Mouse (Mus musculus) embryonic facial prominence, embryonic 11.5 days (tissue): ENCODE data around the gene Epb42. TPM values are rescaled to one million over a fixed set of nuclear protein-coding genes. Genes with fewer than 3 reads are reported as not detected.
"Not testable (repeated sequence)": the region's sequence is repeated elsewhere in the genome, so short reads cannot be mapped to it uniquely, and the experiment has no call there.

Source experiments
- ATAC-seq: fragments of 200-750 bp; cut with Nextera tagmentation; replicated peaks from 2 replicates; pipeline ENCODE4 v1.8.0; 2017; ENCODE audit warnings: low read depth; ENCODE audit not compliant: insufficient number of reproducible peaks, low FRiP score, low TSS enrichment
- DNase-seq: peaks from one replicate; pipeline ENCODE4 v3.0.0-alpha.2; 2015; ENCODE audit warnings: low spot score
- H3K27ac ChIP-seq: fragments of 300-500 bp; sonication (generic); replicated peaks from 2 replicates; pipeline ENCODE4 v1.5.1; 2014; ENCODE audit warnings: mild to moderate bottlenecking, low read depth, low read length, control low read depth
- H3K27me3 ChIP-seq: fragments of 300-500 bp; sonication (generic); 2 replicates; pipeline ENCODE4 v1.6.1; 2014; ENCODE audit warnings: mild to moderate bottlenecking, low read length, moderate library complexity, mixed read lengths; ENCODE audit not compliant: control insufficient read depth, insufficient read depth
- H3K36me3 ChIP-seq: fragments of 300-500 bp; sonication (generic); replicated peaks from 2 replicates; pipeline ENCODE4 v1.6.1; 2014; ENCODE audit warnings: low read depth, mild to moderate bottlenecking, low read length, moderate library complexity, mixed read lengths; ENCODE audit not compliant: control insufficient read depth, insufficient read depth
- H3K4me1 ChIP-seq: fragments of 300-500 bp; sonication (generic); 2 replicates; pipeline ENCODE4 v1.6.1; 2014; ENCODE audit warnings: low read length, mixed read lengths; ENCODE audit not compliant: control insufficient read depth, insufficient read depth
- H3K4me2 ChIP-seq: fragments of 300-500 bp; sonication (generic); 2 replicates; pipeline ENCODE4 v1.6.1; 2014; ENCODE audit warnings: low read depth, mild to moderate bottlenecking, control low read depth, low read length, moderate library complexity
- H3K4me3 ChIP-seq: fragments of 300-500 bp; sonication (generic); 2 replicates; pipeline ENCODE4 v1.5.1; 2014; ENCODE audit warnings: low read depth, low read length, control low read depth
- H3K9ac ChIP-seq: fragments of 300-500 bp; sonication (generic); replicated peaks from 2 replicates; pipeline ENCODE4 v1.6.1; 2014; ENCODE audit warnings: mild to moderate bottlenecking, control low read depth, low read length
- H3K9me3 ChIP-seq: fragments of 300-500 bp; sonication (generic); replicated peaks from 2 replicates; pipeline ENCODE4 v1.6.1; 2016; ENCODE audit warnings: mild to moderate bottlenecking, low read length, inconsistent platforms, mixed read lengths; ENCODE audit not compliant: control insufficient read depth
- WGBS: fragments of 180-500 bp; shearing (Covaris S2); extraction: QIAGEN DNeasy Blood & Tissue Kit; methylation state at CpG from one replicate; pipeline ENCODE4 v1.1.7; 2014; 5-methylcytosine and 5-hydroxymethylcytosine counted together
- polyA plus RNA-seq: library from polyadenylated mRNA; unstranded; fragments of >200 nt; fragmentation: Nextera tagmentation; extraction: Ambion mirVana; gene quantifications from 2 replicates; pipeline ENCODE4 v1.2.1, GENCODE M21; 2014

Epb42 gene
- polyA plus RNA-seq, 1 experiment from 2014 or later = 6.5 TPM

- Histone ChIP-seq H3K4me1 (no peaks in the 10 kb centered on the region), H3K4me2 (no peak overlapping the region), H3K36me3 (no peaks in the 10 kb centered on the region), H3K27ac (no peak overlapping the region), H3K4me3 (no peak overlapping the region), H3K27me3 (no peaks in the 10 kb centered on the region), H3K9ac (no peak overlapping the region), H3K9me3 (no peaks in the 10 kb centered on the region)
- WGBS = 81% methylated on average over 1 of the region's 1 CpGs
- no peak for DNase-seq
- ATAC-seq = no peak
Measured at GRCm38 (mm10) chr2:121006986-121007385, 29.9 kb downstream of the Epb42 start.

GRCm38 (mm10) chr2:121004018-121004811 lies 32.7 kb downstream of the Epb42 start:
- Histone ChIP-seq H3K4me1 (no peaks in the 10 kb centered on the region), H3K9me3 (no peaks in the 10 kb centered on the region), H3K9ac (no peak overlapping the region), H3K4me3 (no peak overlapping the region), H3K27ac (no peak overlapping the region), H3K36me3 (no peaks in the 10 kb centered on the region), H3K27me3 (no peaks in the 10 kb centered on the region), H3K4me2 (no peak overlapping the region)
- 84% methylated on average over 7 of the region's 7 CpGs for WGBS
- no peak for ATAC-seq
- no peak for DNase-seq

- no peak overlapping the region for H3K9ac ChIP-seq
- no peak for DNase-seq
- no peak overlapping the region for H3K27ac ChIP-seq
- no peak for ATAC-seq
- no peaks in the 10 kb centered on the region for H3K9me3 ChIP-seq
- no peak overlapping the region for H3K4me3 ChIP-seq
- no peaks in the 10 kb centered on the region for H3K27me3 ChIP-seq
- 64% methylated on average over 2 of the region's 2 CpGs for WGBS
- no peak overlapping the region for H3K4me2 ChIP-seq
- H3K4me1 ChIP-seq = no peaks in the 10 kb centered on the region
- no peaks in the 10 kb centered on the region for H3K36me3 ChIP-seq
Measured at GRCm38 (mm10) chr2:121003586-121003985, 33.3 kb downstream of the Epb42 start.

- Histone ChIP-seq H3K9ac (no peak overlapping the region), H3K4me3 (no peak overlapping the region), H3K4me1 (no peaks in the 10 kb centered on the region), H3K9me3 (no peaks in the 10 kb centered on the region), H3K36me3 (no peaks in the 10 kb centered on the region), H3K4me2 (no peak overlapping the region), H3K27me3 (no peaks in the 10 kb centered on the region), H3K27ac (no peak overlapping the region)
- ATAC-seq = no peak
- WGBS = 85% methylated on average over 8 of the region's 8 CpGs
- no peak for DNase-seq
Measured at GRCm38 (mm10) chr2:120998863-120999262, 38.0 kb downstream of the Epb42 start.

GRCm38 (mm10) chr2:120996607-120997006 lies 40.3 kb downstream of the Epb42 start:
- H3K4me1 ChIP-seq, H3K9me3 ChIP-seq, H3K9ac ChIP-seq, DNase-seq, H3K36me3 ChIP-seq, H3K4me2 ChIP-seq, H3K4me3 ChIP-seq, H3K27me3 ChIP-seq, ATAC-seq, H3K27ac ChIP-seq: not testable (repeated sequence)
- 70% methylated on average over 1 of the region's 1 CpGs for WGBS

- Histone ChIP-seq H3K4me3 (no peak overlapping the region), H3K27ac (no peak overlapping the region), H3K9me3 (no peaks in the 10 kb centered on the region), H3K9ac (no peak overlapping the region), H3K4me2 (no peak overlapping the region), H3K4me1 (no peaks in the 10 kb centered on the region), H3K27me3 (no peaks in the 10 kb centered on the region), H3K36me3 (no peaks in the 10 kb centered on the region)
- 63% methylated on average over 4 of the region's 4 CpGs for WGBS
- no peak for DNase-seq
- no peak for ATAC-seq
Measured at GRCm38 (mm10) chr2:120991196-120991595, 45.7 kb downstream of the Epb42 start.

- Histone ChIP-seq H3K4me3 (no peak overlapping the region), H3K27me3 (no peaks in the 10 kb centered on the region), H3K4me2 (no peak overlapping the region), H3K4me1 (no peaks in the 10 kb centered on the region), H3K9ac (no peak overlapping the region), H3K27ac (no peak overlapping the region), H3K9me3 (no peaks in the 10 kb centered on the region), H3K36me3 (no peaks in the 10 kb centered on the region)
- ATAC-seq = no peak
- DNase-seq = no peak
- 90% methylated on average over 1 of the region's 1 CpGs for WGBS
Measured at GRCm38 (mm10) chr2:120985241-120985640, 51.6 kb downstream of the Epb42 start.

GRCm38 (mm10) chr2:120983611-120984010 lies 53.3 kb downstream of the Epb42 start:
- no peak for DNase-seq
- no peak for ATAC-seq
- no peak overlapping the region for H3K27ac ChIP-seq
- H3K27me3 ChIP-seq = no peaks in the 10 kb centered on the region
- no peaks in the 10 kb centered on the region for H3K36me3 ChIP-seq
- no peak overlapping the region for H3K4me2 ChIP-seq
- no peak overlapping the region for H3K9ac ChIP-seq
- H3K4me3 ChIP-seq = no peak overlapping the region
- H3K4me1 ChIP-seq = no peaks in the 10 kb centered on the region
- WGBS = 13% methylated on average over 2 of the region's 2 CpGs
- no peaks in the 10 kb centered on the region for H3K9me3 ChIP-seq
